Comparison of ENCODE assay signal across 9 mouse cellular contexts in the genomic region with DNA sequence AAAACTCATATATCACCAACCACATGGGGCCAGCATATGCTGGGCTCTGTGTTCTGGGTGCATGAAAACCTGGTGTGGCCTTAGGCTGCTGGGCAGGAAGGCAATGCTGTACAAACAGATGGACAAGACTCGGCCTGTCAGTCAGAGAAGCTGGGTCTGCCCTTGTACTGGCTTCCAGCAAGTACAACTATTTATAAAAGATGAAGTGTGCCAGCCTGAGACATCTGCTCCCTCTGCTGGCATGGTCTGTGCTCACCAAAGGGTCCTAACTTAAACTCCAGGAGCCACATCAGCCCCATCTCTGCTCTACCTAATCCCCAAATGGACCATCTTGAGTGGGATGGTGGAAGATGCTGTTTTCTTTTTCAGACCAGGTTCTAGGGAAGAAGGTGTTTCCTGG.
DNase-seq lines count a peak whose midpoint lies in the region; ATAC-seq and TF ChIP-seq lines count a peak whose summit lies in the region.
"Had no signal": no experiment of that assay in that cellular context is flagged by ENCODE, and none has a peak within 500 bp of the region (broad histone marks: within the 10 kb centered on the region; RNA-seq: fewer than 3 reads in every experiment).

No protein-coding gene starts in this region.

- TF ChIP-seq CTCF in brain, embryonic 14.5 days (IDR thresholded peaks at IDR 0.05; ENCODE audit: borderline replicate concordance, extremely low read depth, insufficient read depth, insufficient read length): no peak; the same call in 1 of the 2 replicates

- ATAC-seq in megakaryocyte progenitor cell, adult 5-6 weeks (replicated peaks; ENCODE audit: poor library complexity): 0 out of 2 replicates have a peak, but pooled peaks have one; percentile 29
- no peak for ATAC-seq in inflammation-experienced regulatory T-cells, adult 6 months
- ATAC-seq: liver, embryonic 12.5 days had no signal

- DNase-seq in cerebellum, adult 18-20 months: peak; percentile 14 to 29
- DNase-seq in cerebellum, adult 8-10 months: no peak
- DNase-seq in layer of hippocampus, adult 18-20 months (ENCODE audit: low spot score in 2 of 2): peak; percentile 60 to 79
- no peak for DNase-seq in layer of hippocampus, postnatal 25 days (ENCODE audit: extremely low spot score in 1 of 2, low spot score in 1 of 2)
- peak; percentile 49 for DNase-seq in brain, embryonic 14.5 days (ENCODE audit: low read depth)
- DNase-seq in adrenal gland, postnatal 25 days: no peak

- no peak for TF ChIP-seq POLR2A in brain, embryonic 14.5 days (IDR thresholded peaks at IDR 0.05; ENCODE audit: borderline replicate concordance, extremely low read depth, insufficient read depth, insufficient read length, poor library complexity, severe bottlenecking)

Comparison
In these comparisons a context has a peak if more than half of its experiments do, and no peak if none do; other contexts are left out.
1. DNase-seq: peak in cerebellum, adult 18-20 months (2 of 2), layer of hippocampus, adult 18-20 months (2 of 2) and brain, embryonic 14.5 days (single experiment); none in cerebellum, adult 8-10 months (single experiment), layer of hippocampus, postnatal 25 days (0 of 2) and adrenal gland, postnatal 25 days (single experiment).